Mouse (Mus musculus): Measurements from ENCODE around the gene Lactb. TPM values are rescaled to one million over a fixed set of nuclear protein-coding genes. Genes with fewer than 3 reads are reported as not detected.
A peak's percentile ranks its signal among the peaks of the same experiment; 100 is the strongest.

Gene Lactb
- total and polyA plus RNA-seq, 3 experiments: 14.6 to 29.4 (median 23.7) TPM

GRCm38 (mm10) chr9:66915869-66916785 is 59.2 kb downstream of the Lactb start:
- dilution Hi-C loops (cut with MboI; ENCODE audit: extremely low pct_ligation_motif_present, extremely low pct_unique_long_range_greater_than_20kb, low sequenced_read_pairs) (no loop called here), in situ Hi-C loops (cut with MboI; ENCODE audit: low pct_ligation_motif_present, low pct_unique_long_range_greater_than_20kb, low sequenced_read_pairs) (no loop called here)
- Histone ChIP-seq H3K36me3 (replicated peaks in 1 of 2; ENCODE audit: control insufficient read depth in 1 of 2, insufficient read depth in 1 of 2, low read length in 1 of 2) (peaks cover 4 to 33% of the 10 kb centered on the region in 2 experiments), H3K4me2 (ENCODE audit: insufficient read depth, low read depth, poor library complexity, severe bottlenecking) (peak overlapping the region; percentile 63), H3K79me2 (replicated peaks; ENCODE audit: control insufficient read depth, extremely low read depth, insufficient read depth, poor library complexity, severe bottlenecking) (peaks cover 55% of the 10 kb centered on the region), H3K27ac (ENCODE audit: insufficient read depth, low read depth) (peak overlapping the region; percentile 28; the same call in 1 of the 2 replicates), H3K4me3 (replicated peaks in 1 of 3; ENCODE audit: low read depth in 2 of 3, low read length in 2 of 3, poor library complexity in 1 of 3) (no peak overlapping the region), H3K9me3 (replicated peaks; ENCODE audit: low read length) (no peaks in the 10 kb centered on the region), H3K27me3 (replicated peaks) (no peaks in the 10 kb centered on the region), H3K9ac (ENCODE audit: insufficient read depth, low read depth) (peak overlapping the region; percentile 47), H3K4me1 (ENCODE audit: control insufficient read depth in 1 of 2, insufficient read depth in 2 of 2) (peaks cover 14 to 59% of the 10 kb centered on the region in 2 experiments)
- TF ChIP-seq MAFK (IDR thresholded peaks at IDR 0.05; ENCODE audit: insufficient replicate concordance, low read length) (no peak), TCF12 (IDR thresholded peaks at IDR 0.05; ENCODE audit: low read depth, low read length) (no peak), ETS1 (conservative IDR thresholded peaks at IDR 0.05; ENCODE audit: low read depth, low read length) (no peak), ZKSCAN1 (IDR thresholded peaks at IDR 0.05; ENCODE audit: borderline replicate concordance, low read depth, low read length) (no peak), ELF1 (IDR thresholded peaks at IDR 0.05; ENCODE audit: low read depth, low read length) (0 out of 2 replicates have a peak, but pooled peaks have one; percentile 31), MEF2A (IDR thresholded peaks at IDR 0.05; ENCODE audit: borderline replicate concordance, low read depth, low read length) (no peak), SIN3A (IDR thresholded peaks at IDR 0.05; ENCODE audit: low read length) (0 out of 2 replicates have a peak, but pooled peaks have one; percentile 14), IRF4 (IDR thresholded peaks at IDR 0.05; ENCODE audit: low read depth, low read length) (0 out of 2 replicates have a peak, but pooled peaks have one; percentile 12), MYC (IDR thresholded peaks at IDR 0.05; ENCODE audit: low read depth, low read length) (no peak), NRF1 (IDR thresholded peaks at IDR 0.05; ENCODE audit: low read depth, low read length) (no peak), ZC3H11A (IDR thresholded peaks at IDR 0.05; ENCODE audit: low read depth, low read length) (no peak), TBP (conservative IDR thresholded peaks at IDR 0.05; ENCODE audit: low read depth, low read length) (0 out of 2 replicates have a peak, but pooled peaks have one; percentile 5)
- DNase-seq (ENCODE audit: extremely low read depth): no peak

- dilution Hi-C loops (cut with MboI; ENCODE audit: extremely low pct_ligation_motif_present, extremely low pct_unique_long_range_greater_than_20kb, low sequenced_read_pairs): no loop called here
- in situ Hi-C loops (cut with MboI; ENCODE audit: low pct_ligation_motif_present, low pct_unique_long_range_greater_than_20kb, low sequenced_read_pairs): no loop called here
- Histone ChIP-seq H3K9me3 (replicated peaks; ENCODE audit: low read length) (no peaks in the 10 kb centered on the region), H3K27me3 (replicated peaks) (no peaks in the 10 kb centered on the region), H3K79me2 (replicated peaks; ENCODE audit: control insufficient read depth, extremely low read depth, insufficient read depth, poor library complexity, severe bottlenecking) (peaks cover 59% of the 10 kb centered on the region), H3K4me3 (replicated peaks in 1 of 3; ENCODE audit: low read depth in 2 of 3, low read length in 2 of 3, poor library complexity in 1 of 3) (no peak overlapping the region), H3K27ac (ENCODE audit: insufficient read depth, low read depth) (no peak overlapping the region), H3K4me2 (ENCODE audit: insufficient read depth, low read depth, poor library complexity, severe bottlenecking) (peak overlapping the region; percentile 82), H3K36me3 (replicated peaks in 1 of 2; ENCODE audit: control insufficient read depth in 1 of 2, insufficient read depth in 1 of 2, low read length in 1 of 2) (peaks cover 4 to 39% of the 10 kb centered on the region in 2 experiments), H3K4me1 (ENCODE audit: control insufficient read depth in 1 of 2, insufficient read depth in 2 of 2) (peaks cover 17 to 65% of the 10 kb centered on the region in 2 experiments), H3K9ac (ENCODE audit: insufficient read depth, low read depth) (no peak overlapping the region)
- DNase-seq (ENCODE audit: extremely low read depth): no peak
- no peak for TF ChIP-seq CTCF (conservative IDR thresholded peaks at IDR 0.05 in 1 of 2, IDR thresholded peaks at IDR 0.05 in 1 of 2; ENCODE audit: low read depth in 2 of 2, low read length in 2 of 2)
- TF ChIP-seq HCFC1 (IDR thresholded peaks at IDR 0.05; ENCODE audit: low read depth, low read length): no peak
- no peak for TF ChIP-seq MAZ (IDR thresholded peaks at IDR 0.05; ENCODE audit: low read depth, low read length)
- no peak for TF ChIP-seq E2F4 (IDR thresholded peaks at IDR 0.05; ENCODE audit: insufficient replicate concordance, low read depth, low read length)
- no peak for TF ChIP-seq MAFK (IDR thresholded peaks at IDR 0.05; ENCODE audit: insufficient replicate concordance, low read length)
- TF ChIP-seq ELF1 (IDR thresholded peaks at IDR 0.05; ENCODE audit: low read depth, low read length): peak; percentile 29; the same call in 1 of the 2 replicates
- TF ChIP-seq GABPA (IDR thresholded peaks at IDR 0.05; ENCODE audit: insufficient replicate concordance, low read depth, low read length): no peak
- no peak for TF ChIP-seq MXI1 (IDR thresholded peaks at IDR 0.05; ENCODE audit: low read depth, low read length)
- 0 out of 2 replicates have a peak, but pooled peaks have one; percentile 24 for TF ChIP-seq NELFE (IDR thresholded peaks at IDR 0.05; ENCODE audit: low read depth, low read length)
- TF ChIP-seq RCOR1 (conservative IDR thresholded peaks at IDR 0.05; ENCODE audit: low read depth, low read length): no peak
- TF ChIP-seq SIN3A (IDR thresholded peaks at IDR 0.05; ENCODE audit: low read length): no peak
- no peak for TF ChIP-seq CHD1 (IDR thresholded peaks at IDR 0.05; ENCODE audit: low read depth, low read length)
- TF ChIP-seq POLR2AphosphoS2 (IDR thresholded peaks at IDR 0.05; ENCODE audit: low read depth, low read length): no peak
- TF ChIP-seq IRF4 (IDR thresholded peaks at IDR 0.05; ENCODE audit: low read depth, low read length): peak; percentile 58
- no peak for TF ChIP-seq MYC (IDR thresholded peaks at IDR 0.05; ENCODE audit: low read depth, low read length)
- TF ChIP-seq NRF1 (IDR thresholded peaks at IDR 0.05; ENCODE audit: low read depth, low read length): no peak
- no peak for TF ChIP-seq ZNF384 (IDR thresholded peaks at IDR 0.05; ENCODE audit: low read depth, low read length)
- TF ChIP-seq ZMIZ1 (IDR thresholded peaks at IDR 0.05; ENCODE audit: low read depth, low read length): no peak
- 0 out of 2 replicates have a peak, but pooled peaks have one; percentile 31 for TF ChIP-seq CHD2 (IDR thresholded peaks at IDR 0.05; ENCODE audit: low read length)
- no peak for TF ChIP-seq PAX5 (IDR thresholded peaks at IDR 0.05; ENCODE audit: low read length)
- TF ChIP-seq TBP (conservative IDR thresholded peaks at IDR 0.05; ENCODE audit: low read depth, low read length): no peak
- no peak for TF ChIP-seq POLR2A (IDR thresholded peaks at IDR 0.05; ENCODE audit: low read depth, low read length)
- no peak for TF ChIP-seq KAT2A (IDR thresholded peaks at IDR 0.05; ENCODE audit: insufficient replicate concordance, low read length)
- TF ChIP-seq JUN (IDR thresholded peaks at IDR 0.05; ENCODE audit: insufficient read depth, low read depth, low read length): no peak
Measured at GRCm38 (mm10) chr9:66915401-66915800, 59.9 kb downstream of the Lactb start.

Data from CH12.LX (cell line).